Mouse (Mus musculus) heart, embryonic 10.5 days (tissue): ENCODE measurements around the gene Hoxa7. TPM values are rescaled to one million over a fixed set of nuclear protein-coding genes. Genes with fewer than 3 reads are reported as not detected.
A peak's percentile ranks its signal among the peaks of the same experiment; 100 is the strongest.

Experiments
- DNase-seq: peaks from one replicate; pipeline ENCODE4 v3.0.0-alpha.2; 2017; ENCODE audit warnings: low spot score
- H3K27ac ChIP-seq: fragments of 300-500 bp; sonication (generic); 2 replicates; pipeline ENCODE4 v1.5.1; 2016; ENCODE audit warnings: mild to moderate bottlenecking
- H3K27me3 ChIP-seq: fragments of 300-500 bp; sonication (generic); 2 replicates; pipeline ENCODE4 v1.6.1; 2016; ENCODE audit warnings: mild to moderate bottlenecking; ENCODE audit not compliant: poor library complexity, insufficient read depth, severe bottlenecking
- H3K36me3 ChIP-seq: fragments of 300-500 bp; sonication (generic); 2 replicates; pipeline ENCODE4 v1.6.1; 2016; ENCODE audit warnings: mild to moderate bottlenecking, moderate library complexity
- H3K4me1 ChIP-seq: fragments of 300-500 bp; sonication (generic); 2 replicates; pipeline ENCODE4 v1.6.1; 2016; ENCODE audit warnings: mild to moderate bottlenecking
- H3K4me3 ChIP-seq: fragments of 300-500 bp; sonication (generic); 2 replicates; pipeline ENCODE4 v1.5.1; 2016; ENCODE audit warnings: mild to moderate bottlenecking, moderate library complexity
- H3K9me3 ChIP-seq: fragments of 300-500 bp; sonication (generic); 2 replicates; pipeline ENCODE4 v1.6.1; 2016; ENCODE audit warnings: mild to moderate bottlenecking, moderate library complexity
- WGBS: fragments of 180-500 bp; shearing (Covaris S2); methylation state at CpG from one replicate; pipeline ENCODE4 v1.1.7; 2016; 5-methylcytosine and 5-hydroxymethylcytosine counted together
- polyA plus RNA-seq: library from polyadenylated mRNA; unstranded; fragments of >200 nt; fragmentation: Nextera tagmentation; extraction: Ambion mirVana; gene quantifications from 2 replicates; pipeline ENCODE4 v1.2.1, GENCODE M21; 2016

The Hoxa7 gene
- polyA plus RNA-seq, 1 experiment from 2014 or later = 2.5 TPM

- peaks cover 100% of the 10 kb centered on the region for H3K27me3 ChIP-seq
- no peaks in the 10 kb centered on the region for H3K36me3 ChIP-seq
- no peak overlapping the region; the same call in 1 of the 2 replicates for H3K4me3 ChIP-seq
- H3K4me1 ChIP-seq = peaks cover 31% of the 10 kb centered on the region
- H3K9me3 ChIP-seq = no peaks in the 10 kb centered on the region
- peak; percentile 74 for DNase-seq
- H3K27ac ChIP-seq = no peak overlapping the region
- 2% methylated on average over 30 of the region's 30 CpGs for WGBS
Observed at GRCm38 (mm10) chr6:52215771-52216535, 5.7 kb downstream of the Hoxa7 start.

- DNase-seq = peak; percentile 72
- WGBS = 12% methylated on average over 3 of the region's 3 CpGs
- H3K9me3 ChIP-seq = no peaks in the 10 kb centered on the region
- no peaks in the 10 kb centered on the region for H3K36me3 ChIP-seq
- H3K27ac ChIP-seq = no peak overlapping the region
- peaks cover 100% of the 10 kb centered on the region for H3K27me3 ChIP-seq
- peaks cover 31% of the 10 kb centered on the region for H3K4me1 ChIP-seq
- no peak overlapping the region for H3K4me3 ChIP-seq
Observed at GRCm38 (mm10) chr6:52215070-52215469, 6.6 kb downstream of the Hoxa7 start.

GRCm38 (mm10) chr6:52214271-52214670, 7.4 kb downstream of the Hoxa7 start:
- H3K27me3 ChIP-seq = peaks cover 100% of the 10 kb centered on the region
- no peak overlapping the region for H3K4me3 ChIP-seq
- no peak for DNase-seq
- H3K4me1 ChIP-seq = peaks cover 31% of the 10 kb centered on the region
- H3K36me3 ChIP-seq = no peaks in the 10 kb centered on the region
- no peak overlapping the region for H3K27ac ChIP-seq
- H3K9me3 ChIP-seq = no peaks in the 10 kb centered on the region
- WGBS = 13% methylated on average over 5 of the region's 5 CpGs

GRCm38 (mm10) chr6:52213119-52213986, 8.3 kb downstream of the Hoxa7 start, which contains the start of the genes Hoxa3 and Gm28308:
Hoxa3 (minus strand) TSS chr6:52213336.
Gm28308 (minus strand) TSS chr6:52213339.
- Histone ChIP-seq H3K27me3 (peaks cover 100% of the 10 kb centered on the region), H3K27ac (no peak within 1 kb of the TSS), H3K4me3 (peak within 1 kb of the TSS; percentile 45), H3K4me1 (peaks cover 37% of the 10 kb centered on the region), H3K36me3 (no peaks in the 10 kb centered on the region), H3K9me3 (no peaks in the 10 kb centered on the region)
- DNase-seq = peak; percentile 77
- WGBS = 2% methylated on average over 38 of the region's 38 CpGs

GRCm38 (mm10) chr6:52212556-52213118, 9.0 kb downstream of the Hoxa7 start:
- peaks cover 100% of the 10 kb centered on the region for H3K27me3 ChIP-seq
- no peaks in the 10 kb centered on the region for H3K36me3 ChIP-seq
- under 1% methylated on average over 22 of the region's 22 CpGs for WGBS
- peak overlapping the region; percentile 45 for H3K4me3 ChIP-seq
- peaks cover 40% of the 10 kb centered on the region for H3K4me1 ChIP-seq
- H3K9me3 ChIP-seq = no peaks in the 10 kb centered on the region
- H3K27ac ChIP-seq = no peak overlapping the region
- peak; percentile 77 for DNase-seq

GRCm38 (mm10) chr6:52211961-52212360, 9.7 kb downstream of the Hoxa7 start:
- Histone ChIP-seq H3K36me3 (no peaks in the 10 kb centered on the region), H3K27me3 (peaks cover 100% of the 10 kb centered on the region), H3K4me3 (peak overlapping the region; percentile 31; the same call in 1 of the 2 replicates), H3K4me1 (peaks cover 34% of the 10 kb centered on the region), H3K9me3 (no peaks in the 10 kb centered on the region), H3K27ac (no peak overlapping the region)
- DNase-seq = peak; percentile 75
- WGBS = 3% methylated on average over 13 of the region's 13 CpGs

GRCm38 (mm10) chr6:52211170-52211935, 10.3 kb downstream of the Hoxa7 start:
- DNase-seq = peak; percentile 78
- peaks cover 30% of the 10 kb centered on the region for H3K4me1 ChIP-seq
- H3K9me3 ChIP-seq = no peaks in the 10 kb centered on the region
- 1% methylated on average over 37 of the region's 37 CpGs for WGBS
- H3K27ac ChIP-seq = no peak overlapping the region
- peak overlapping the region; percentile 31; the same call in 1 of the 2 replicates for H3K4me3 ChIP-seq
- H3K36me3 ChIP-seq = no peaks in the 10 kb centered on the region
- H3K27me3 ChIP-seq = peaks cover 100% of the 10 kb centered on the region

GRCm38 (mm10) chr6:52209685-52210046, 12.0 kb downstream of the Hoxa7 start:
- peaks cover 33% of the 10 kb centered on the region for H3K4me1 ChIP-seq
- no peaks in the 10 kb centered on the region for H3K36me3 ChIP-seq
- H3K4me3 ChIP-seq = no peak overlapping the region
- H3K27me3 ChIP-seq = peaks cover 100% of the 10 kb centered on the region
- no peak for DNase-seq
- 7% methylated on average over 12 of the region's 12 CpGs for WGBS
- H3K27ac ChIP-seq = no peak overlapping the region
- H3K9me3 ChIP-seq = no peaks in the 10 kb centered on the region

GRCm38 (mm10) chr6:52208868-52209684, 12.6 kb downstream of the Hoxa7 start:
- no peak overlapping the region for H3K27ac ChIP-seq
- WGBS = 4% methylated on average over 18 of the region's 18 CpGs
- peaks cover 100% of the 10 kb centered on the region for H3K27me3 ChIP-seq
- H3K4me3 ChIP-seq = peak overlapping the region; percentile 39
- peak; percentile 71 for DNase-seq
- no peaks in the 10 kb centered on the region for H3K36me3 ChIP-seq
- peaks cover 39% of the 10 kb centered on the region for H3K4me1 ChIP-seq
- H3K9me3 ChIP-seq = no peaks in the 10 kb centered on the region

- H3K36me3 ChIP-seq = no peaks in the 10 kb centered on the region
- H3K4me3 ChIP-seq = peak within 1 kb of the TSS; percentile 39
- peaks cover 47% of the 10 kb centered on the region for H3K4me1 ChIP-seq
- H3K27me3 ChIP-seq = peaks cover 100% of the 10 kb centered on the region
- no peak within 1 kb of the TSS for H3K27ac ChIP-seq
- WGBS = 1% methylated on average over 47 of the region's 47 CpGs
- peak; percentile 75 for DNase-seq
- no peaks in the 10 kb centered on the region for H3K9me3 ChIP-seq
Observed at GRCm38 (mm10) chr6:52208072-52208867, 13.4 kb downstream of the Hoxa7 start, which contains the start of gene Hoxa6. Hoxa6 (minus strand) TSS chr6:52208722.

- Histone ChIP-seq H3K9me3 (no peaks in the 10 kb centered on the region), H3K4me1 (peaks cover 44% of the 10 kb centered on the region), H3K27ac (no peak overlapping the region), H3K4me3 (no peak overlapping the region), H3K36me3 (no peaks in the 10 kb centered on the region), H3K27me3 (peaks cover 100% of the 10 kb centered on the region)
- no peak for DNase-seq
Observed at GRCm38 (mm10) chr6:52207684-52207976, 14.0 kb downstream of the Hoxa7 start.
